Mouse (Mus musculus): ENCODE measurements around the gene Gm4353. TPM values are rescaled to one million over a fixed set of nuclear protein-coding genes. Genes with fewer than 3 reads are reported as not detected.

The Gm4353 gene
- total and polyA plus RNA-seq, 2 experiments from 2014 or later = 0.54 to 0.93 TPM

GRCm38 (mm10) chr7:116099952-116100528 lies 15.6 kb upstream of the Gm4353 start:
- 84% methylated on average over 7 of the region's 7 CpGs for WGBS
- Histone ChIP-seq H3K4me1 (ENCODE audit: insufficient read depth, low read length) (peaks cover 7% of the 10 kb centered on the region), H3K4me2 (ENCODE audit: low read depth, low read length, poor library complexity, severe bottlenecking) (no peak overlapping the region), H3K36me3 (ENCODE audit: insufficient read depth, low read length) (peaks cover 15% of the 10 kb centered on the region), H3K9ac (replicated peaks; ENCODE audit: low read length, poor library complexity, severe bottlenecking) (no peak overlapping the region), H3K9me3 (ENCODE audit: low read length) (no peaks in the 10 kb centered on the region), H3K27ac (ENCODE audit: low read depth, low read length) (no peak overlapping the region), H3K27me3 (ENCODE audit: insufficient read depth, low read length) (no peaks in the 10 kb centered on the region), H3K4me3 (ENCODE audit: low read depth, low read length) (no peak overlapping the region)
- no peak for TF ChIP-seq CTCF (IDR thresholded peaks at IDR 0.05)
- ATAC-seq (ENCODE audit: low FRiP score) (no peak), DNase-seq (ENCODE audit: low spot score) (no peak)

- DNase-seq (ENCODE audit: low spot score) = peak; percentile 80
- WGBS = under 1% methylated on average over 19 of the region's 19 CpGs
- peak overlapping the region; percentile 97 for H3K27ac ChIP-seq (ENCODE audit: low read depth, low read length)
- H3K9ac ChIP-seq (replicated peaks; ENCODE audit: low read length, poor library complexity, severe bottlenecking) = peak overlapping the region; percentile 73
- no peaks in the 10 kb centered on the region for H3K27me3 ChIP-seq (ENCODE audit: insufficient read depth, low read length)
- no peaks in the 10 kb centered on the region for H3K9me3 ChIP-seq (ENCODE audit: low read length)
- TF ChIP-seq CTCF (IDR thresholded peaks at IDR 0.05) = peak; percentile 59
- peak overlapping the region; percentile 67 for H3K4me3 ChIP-seq (ENCODE audit: low read depth, low read length)
- peak overlapping the region; percentile 73 for H3K4me2 ChIP-seq (ENCODE audit: low read depth, low read length, poor library complexity, severe bottlenecking)
- ATAC-seq (ENCODE audit: low FRiP score) = peak; percentile 84
- peaks cover 9% of the 10 kb centered on the region for H3K4me1 ChIP-seq (ENCODE audit: insufficient read depth, low read length)
- no peaks in the 10 kb centered on the region for H3K36me3 ChIP-seq (ENCODE audit: insufficient read depth, low read length)
These were observed 9.0 kb upstream of the Gm4353 start for GRCm38 (mm10) chr7:116093466-116093850.

- ATAC-seq (ENCODE audit: low FRiP score) (peak; percentile 100), DNase-seq (ENCODE audit: low spot score) (peak; percentile 99)
- H3K27ac ChIP-seq (ENCODE audit: low read depth, low read length) = peak overlapping the region; percentile 97
- H3K36me3 ChIP-seq (ENCODE audit: insufficient read depth, low read length) = no peaks in the 10 kb centered on the region
- peak overlapping the region; percentile 73 for H3K9ac ChIP-seq (replicated peaks; ENCODE audit: low read length, poor library complexity, severe bottlenecking)
- H3K4me1 ChIP-seq (ENCODE audit: insufficient read depth, low read length) = peaks cover 9% of the 10 kb centered on the region
- H3K27me3 ChIP-seq (ENCODE audit: insufficient read depth, low read length) = no peaks in the 10 kb centered on the region
- under 1% methylated on average over 38 of the region's 38 CpGs for WGBS
- TF ChIP-seq CTCF (IDR thresholded peaks at IDR 0.05) = peak; percentile 70
- H3K9me3 ChIP-seq (ENCODE audit: low read length) = no peaks in the 10 kb centered on the region
- H3K4me2 ChIP-seq (ENCODE audit: low read depth, low read length, poor library complexity, severe bottlenecking) = peak overlapping the region; percentile 73
- peak overlapping the region; percentile 67 for H3K4me3 ChIP-seq (ENCODE audit: low read depth, low read length)
These were observed 8.5 kb upstream of the Gm4353 start for GRCm38 (mm10) chr7:116092710-116093465.

- H3K4me2 ChIP-seq (ENCODE audit: low read depth, low read length, poor library complexity, severe bottlenecking) = no peak overlapping the region
- TF ChIP-seq CTCF (IDR thresholded peaks at IDR 0.05) = peak; percentile 57
- no peaks in the 10 kb centered on the region for H3K27me3 ChIP-seq (ENCODE audit: insufficient read depth, low read length)
- H3K36me3 ChIP-seq (ENCODE audit: insufficient read depth, low read length) = no peaks in the 10 kb centered on the region
- H3K4me3 ChIP-seq (ENCODE audit: low read depth, low read length) = no peak overlapping the region
- H3K9me3 ChIP-seq (ENCODE audit: low read length) = no peaks in the 10 kb centered on the region
- ATAC-seq (ENCODE audit: low FRiP score) = no peak
- H3K4me1 ChIP-seq (ENCODE audit: insufficient read depth, low read length) = no peaks in the 10 kb centered on the region
- 55% methylated on average over 1 of the region's 1 CpGs for WGBS
- H3K27ac ChIP-seq (ENCODE audit: low read depth, low read length) = no peak overlapping the region
- H3K9ac ChIP-seq (replicated peaks; ENCODE audit: low read length, poor library complexity, severe bottlenecking) = no peak overlapping the region
- DNase-seq (ENCODE audit: low spot score) = peak; percentile 43
These were observed 23.7 kb downstream of the Gm4353 start for GRCm38 (mm10) chr7:116060739-116061138.

GRCm38 (mm10) chr7:116040470-116041019 lies 43.9 kb downstream of the Gm4353 start:
- Histone ChIP-seq H3K9me3 (ENCODE audit: low read length) (no peaks in the 10 kb centered on the region), H3K4me1 (ENCODE audit: insufficient read depth, low read length) (no peaks in the 10 kb centered on the region), H3K27ac (ENCODE audit: low read depth, low read length) (no peak overlapping the region), H3K9ac (replicated peaks; ENCODE audit: low read length, poor library complexity, severe bottlenecking) (no peak overlapping the region), H3K27me3 (ENCODE audit: insufficient read depth, low read length) (peaks cover 26% of the 10 kb centered on the region), H3K36me3 (ENCODE audit: insufficient read depth, low read length) (no peaks in the 10 kb centered on the region), H3K4me2 (ENCODE audit: low read depth, low read length, poor library complexity, severe bottlenecking) (peak overlapping the region; percentile 92), H3K4me3 (ENCODE audit: low read depth, low read length) (peak overlapping the region; percentile 37)
- TF ChIP-seq CTCF (IDR thresholded peaks at IDR 0.05) = no peak
- WGBS = 19% methylated on average over 15 of the region's 15 CpGs
- DNase-seq (ENCODE audit: low spot score) (no peak), ATAC-seq (ENCODE audit: low FRiP score) (no peak; the same call in 1 of the 2 replicates)
